28 mouse cellular contexts compared by ENCODE assay signal in genomic region chr1:21305443-21305842, GRCm38 (mm10). TPM values are rescaled to one million over a fixed set of nuclear protein-coding genes. Genes with fewer than 3 reads are reported as not detected.
DNase-seq lines count a peak whose midpoint lies in the region; ATAC-seq and TF ChIP-seq lines count a peak whose summit lies in the region.
"Had no signal": no experiment of that assay in that cellular context is flagged by ENCODE, and none has a peak within 500 bp of the region (broad histone marks: within the 10 kb centered on the region; RNA-seq: fewer than 3 reads in every experiment).

No protein-coding gene starts in this region.

- H3K4me3 ChIP-seq in heart, adult 2 months: no peak overlapping the region
- H3K4me3 ChIP-seq: embryonic facial prominence, embryonic 10.5 days; forebrain, embryonic 12.5 days; limb, embryonic 13.5 days; liver, embryonic 15.5 days had no signal

- 89% methylated on average over 3 of the region's 3 CpGs for WGBS in heart, adult 2 months

- no peak for ATAC-seq in monocyte, adult 5-6 weeks (replicated peaks; ENCODE audit: insufficient number of reproducible peaks, low FRiP score, low TSS enrichment, poor library complexity, severe bottlenecking)
- ATAC-seq: hindbrain, embryonic 16.5 days; intestine, embryonic 16.5 days; midbrain, embryonic 16.5 days had no signal

- no peak for TF ChIP-seq EP300 in heart, adult 2 months (IDR thresholded peaks at IDR 0.05; ENCODE audit: insufficient read depth, low read depth, low read length)

- no peak overlapping the region for H3K9ac ChIP-seq in heart, adult 2 months (ENCODE audit: low read depth, low read length)
- H3K9ac ChIP-seq: forebrain, embryonic 12.5 days; limb, embryonic 13.5 days; liver, embryonic 15.5 days had no signal

- H3K27me3 ChIP-seq in heart, adult 2 months (ENCODE audit: control insufficient read depth, insufficient read depth, low read length): no peaks in the 10 kb centered on the region
- H3K27me3 ChIP-seq: forebrain, embryonic 12.5 days; limb, embryonic 13.5 days; liver, embryonic 15.5 days had no signal

- no peaks in the 10 kb centered on the region for H3K79me2 ChIP-seq in heart, adult 2 months (replicated peaks; ENCODE audit: control insufficient read depth, insufficient read depth, low read length)

- TF ChIP-seq POLR2A in heart, adult 2 months (IDR thresholded peaks at IDR 0.05; ENCODE audit: insufficient read depth, low read depth, low read length): no peak

- H3K4me1 ChIP-seq in heart, adult 2 months (ENCODE audit: control insufficient read depth, insufficient read depth, low read length): no peaks in the 10 kb centered on the region; the same call in 1 of the 2 replicates
- H3K4me1 ChIP-seq: embryonic facial prominence, embryonic 10.5 days; forebrain, embryonic 12.5 days; limb, embryonic 13.5 days; liver, embryonic 15.5 days had no signal

- H3K27ac ChIP-seq in heart, adult 2 months: no peak overlapping the region
- H3K27ac ChIP-seq: embryonic facial prominence, embryonic 10.5 days; forebrain, embryonic 12.5 days; limb, embryonic 13.5 days; liver, embryonic 15.5 days; stomach, postnatal 0 days had no signal

- TF ChIP-seq CTCF in heart, adult 2 months (IDR thresholded peaks at IDR 0.05): no peak

- DNase-seq in heart, adult 8-10 months (ENCODE audit: low spot score): peak; percentile 49
- no peak for DNase-seq in heart, adult 2 months
- DNase-seq in left cerebral cortex, postnatal 25 days (ENCODE audit: low spot score in 2 of 2): peak; percentile 8 to 30
- DNase-seq in left cerebral cortex, postnatal 10 days (ENCODE audit: extremely low spot score in 1 of 2, low spot score in 2 of 2): no peak
- peak; percentile 9 for DNase-seq in Muller cell, postnatal 12 days (ENCODE audit: inconsistent ontology term)
- peak; percentile 82 for DNase-seq in fat pad, adult 2 months (ENCODE audit: extremely low read depth, low read depth, low spot score)
- DNase-seq: B cell, adult 2 months; cerebellum, adult 8-10 months; gastrocnemius, postnatal 25 days; lung, postnatal 4 days; right cerebral cortex, postnatal 4 days; thymus, postnatal 4 days had no signal

- H3K36me3 ChIP-seq in heart, adult 2 months (ENCODE audit: control insufficient read depth, insufficient read depth, low read length): no peaks in the 10 kb centered on the region
- H3K36me3 ChIP-seq: embryonic facial prominence, embryonic 10.5 days; forebrain, embryonic 12.5 days; limb, embryonic 13.5 days; liver, embryonic 15.5 days had no signal

- intact Hi-C loops in heart, adult 2 months (cut with DNase I): no loop called here
- intact Hi-C loops in left cerebral cortex, postnatal 25 days (cut with DNase I): no loop called here
- intact Hi-C loops in left cerebral cortex, postnatal 10 days (cut with DNase I): no loop called here

RNA-seq across cellular contexts. Expression of gene Khdc1a, which starts 44.0 kb away (rescaled TPM):
- not detected for total RNA-seq in heart, adult 8-10 months (2022)
- not detected for total RNA-seq in heart, adult 2 months (2021)
- not detected in 2 replicates for polyA plus RNA-seq in heart, adult 2 months (2012; rRNA removed)
- total RNA-seq in left cerebral cortex, postnatal 25 days (2021): not detected
- not detected for total RNA-seq in left cerebral cortex, postnatal 10 days (2021)
- 19.4 to 73.2 TPM (median 24.2 TPM) in 3 replicates for total RNA-seq in monocyte, adult 5-6 weeks (2017)
- total RNA-seq: adrenal gland, adult 18-20 months; gastrocnemius, postnatal 25 days; hematopoietic stem cell, adult 5-6 weeks; layer of hippocampus, adult 18-20 months; left cerebral cortex, adult 8-10 months had no signal
- polyA plus RNA-seq: embryonic facial prominence, embryonic 10.5 days; forebrain, embryonic 12.5 days; frontal cortex, adult 2 months; heart, embryonic 14.5 days; hindbrain, embryonic 16.5 days; intestine, embryonic 16.5 days; kidney, embryonic 16.5 days; limb, embryonic 13.5 days; liver, embryonic 15.5 days; midbrain, embryonic 16.5 days had no signal

Comparison
In these comparisons a context has a peak if more than half of its experiments do, and no peak if none do; other contexts are left out.
1. DNase-seq: peak in heart, adult 8-10 months (single experiment), left cerebral cortex, postnatal 25 days (2 of 2), Muller cell, postnatal 12 days (single experiment) and fat pad, adult 2 months (single experiment); none in heart, adult 2 months (0 of 2) and left cerebral cortex, postnatal 10 days (0 of 2).
2. RNA of gene Khdc1a, which starts 44.0 kb away (total RNA-seq): 19.4 to 73.2 TPM in monocyte, adult 5-6 weeks; not detected in heart, adult 8-10 months, not detected in heart, adult 2 months, not detected in left cerebral cortex, postnatal 25 days and not detected in left cerebral cortex, postnatal 10 days; every median in the first group is over 10 times any median in the second.